Mouse (Mus musculus): ENCODE measurements at regions not wholly inside any gene's neighbourhood (a gene's known extent, or its start where the extent isn't known, plus 50 kb on each side); places are given as distances from the start of the nearest gene placed in this dataset.

DNA sequence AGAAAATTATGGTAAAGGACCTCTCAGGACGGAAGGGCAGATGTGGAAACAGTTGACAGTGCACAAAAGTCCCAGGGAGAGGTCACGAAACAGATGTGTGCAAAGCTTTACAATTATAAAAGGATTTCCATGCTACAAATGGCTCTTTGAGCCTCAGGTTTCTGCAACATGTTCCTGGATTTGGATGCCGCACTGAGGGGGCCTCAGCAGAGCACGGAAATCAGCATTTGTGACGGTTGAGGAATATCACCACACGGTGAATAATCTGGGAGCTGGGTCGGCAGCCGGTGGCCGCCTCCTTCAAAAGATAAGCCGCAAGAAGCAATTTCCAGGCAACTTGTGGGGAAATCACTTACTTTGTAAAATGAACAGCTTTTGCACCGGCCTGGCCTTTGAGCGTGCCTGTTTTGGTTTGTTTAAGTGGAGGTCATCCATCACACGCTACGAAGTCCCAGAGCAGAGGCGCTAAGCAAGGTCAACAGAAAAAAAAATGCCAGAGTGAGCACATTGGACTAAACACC is 188.8 kb downstream of the Gm45692 start:
- TF ChIP-seq POLR2A (IDR thresholded peaks at IDR 0.05; ENCODE audit: low read depth, low read length) (no peak), CTCF (conservative IDR thresholded peaks at IDR 0.05 in 1 of 2, IDR thresholded peaks at IDR 0.05 in 1 of 2; ENCODE audit: low read depth in 2 of 2, low read length in 2 of 2) (no peak), SMC3 (IDR thresholded peaks at IDR 0.05; ENCODE audit: low read depth, low read length) (no peak), MYC (IDR thresholded peaks at IDR 0.05; ENCODE audit: low read depth, low read length) (no peak), EP300 (IDR thresholded peaks at IDR 0.05; ENCODE audit: low read length) (no peak), TCF12 (IDR thresholded peaks at IDR 0.05; ENCODE audit: low read depth, low read length) (no peak), BHLHE40 (IDR thresholded peaks at IDR 0.05; ENCODE audit: low read depth, low read length) (no peak)
